Mouse (Mus musculus) heart, embryonic 12.5 days (tissue): ENCODE data around the gene Zrsr1. TPM values are rescaled to one million over a fixed set of nuclear protein-coding genes. Genes with fewer than 3 reads are reported as not detected.
A peak's percentile ranks its signal among the peaks of the same experiment; 100 is the strongest.

Experiments
- ATAC-seq: fragments of 200-750 bp; cut with Nextera tagmentation; 2 replicates; pipeline ENCODE4 v1.8.0; 2017; ENCODE audit warnings: moderate TSS enrichment, moderate library complexity; ENCODE audit not compliant: insufficient number of reproducible peaks, low FRiP score
- H3K27ac ChIP-seq: fragments of 300-500 bp; sonication (generic); 2 replicates; pipeline ENCODE4 v1.5.1; 2016; ENCODE audit warnings: mild to moderate bottlenecking, moderate library complexity; ENCODE audit not compliant: poor library complexity, severe bottlenecking
- H3K27me3 ChIP-seq: fragments of 300-500 bp; sonication (generic); replicated peaks from 2 replicates; pipeline ENCODE4 v1.6.1; 2016; ENCODE audit warnings: mild to moderate bottlenecking, moderate library complexity
- H3K36me3 ChIP-seq: fragments of 300-500 bp; sonication (generic); 2 replicates; pipeline ENCODE4 v1.6.1; 2016; ENCODE audit warnings: mild to moderate bottlenecking, moderate library complexity
- H3K4me1 ChIP-seq: fragments of 300-500 bp; sonication (generic); replicated peaks from 2 replicates; pipeline ENCODE4 v1.6.1; 2016; ENCODE audit warnings: mild to moderate bottlenecking
- H3K4me2 ChIP-seq: fragments of 300-500 bp; sonication (generic); 2 replicates; pipeline ENCODE4 v1.6.1; 2016; ENCODE audit warnings: mild to moderate bottlenecking, moderate library complexity
- H3K4me3 ChIP-seq: fragments of 300-500 bp; sonication (generic); 2 replicates; pipeline ENCODE4 v1.5.1; 2016; ENCODE audit warnings: mild to moderate bottlenecking
- H3K9ac ChIP-seq: fragments of 300-500 bp; sonication (generic); 2 replicates; pipeline ENCODE4 v1.6.1; 2016; ENCODE audit warnings: mild to moderate bottlenecking, moderate library complexity
- H3K9me3 ChIP-seq: fragments of 300-500 bp; sonication (generic); replicated peaks from 2 replicates; pipeline ENCODE4 v1.6.1; 2016; ENCODE audit warnings: mild to moderate bottlenecking, moderate library complexity
- WGBS: fragments of 180-500 bp; shearing (Covaris S2); methylation state at CpG from one replicate; pipeline ENCODE4 v1.1.7; 2016; 5-methylcytosine and 5-hydroxymethylcytosine counted together
- polyA plus RNA-seq: library from polyadenylated mRNA; unstranded; fragments of >200 nt; fragmentation: Nextera tagmentation; extraction: Ambion mirVana; gene quantifications from 2 replicates; pipeline ENCODE4 v1.2.1, GENCODE M21; 2016

Gene Zrsr1
- 2.3 and 3.2 TPM in 2 replicates for polyA plus RNA-seq

DNA sequence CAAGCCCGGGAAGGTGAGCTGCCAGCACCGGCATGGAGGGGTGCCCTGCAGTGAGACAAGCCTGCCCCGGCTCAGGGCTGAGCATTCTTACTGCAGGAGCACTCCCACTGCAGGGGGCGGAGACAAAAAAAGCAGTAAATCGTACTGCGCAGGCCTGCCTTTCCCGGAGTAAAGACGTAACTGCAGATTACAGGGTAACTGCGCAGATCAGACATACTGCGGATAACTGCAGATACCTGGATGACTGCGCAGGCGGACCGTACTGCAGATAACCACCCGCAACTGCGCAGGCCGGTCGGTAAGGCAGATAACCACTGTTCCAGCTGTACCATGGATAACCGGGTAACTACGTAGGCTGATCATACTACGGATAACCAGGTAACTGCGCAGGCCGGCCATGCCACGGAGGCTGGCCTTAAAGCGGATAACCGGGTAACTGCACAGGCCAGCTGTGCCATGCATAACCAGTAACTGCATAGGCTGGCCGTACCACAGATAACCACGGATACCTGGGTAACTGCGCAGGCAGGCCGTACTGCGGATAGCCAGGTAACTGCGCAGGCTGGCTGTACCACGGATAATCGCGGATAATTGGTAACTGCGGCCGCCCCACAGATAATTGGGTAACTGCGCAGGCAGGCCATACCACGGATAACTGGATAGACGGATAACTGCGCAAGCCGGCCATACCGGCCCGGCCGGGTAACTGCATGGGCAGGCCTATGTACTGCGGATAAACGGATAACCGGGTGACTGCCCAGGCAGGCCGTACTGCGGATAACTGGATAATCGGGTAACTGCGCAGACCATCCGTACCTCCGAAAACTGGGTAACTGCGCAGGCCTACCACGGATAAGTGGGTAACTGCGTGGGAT is at the start of gene Zrsr1:
TSS of gene Zrsr1 (plus strand) at position 171 of the 875 bp plus-strand sequence.
- peaks cover 60% of the 10 kb centered on the region for H3K36me3 ChIP-seq
- H3K27me3 ChIP-seq: no peaks in the 10 kb centered on the region
- 51% methylated on average over 56 of the region's 56 CpGs for WGBS

GRCm38 (mm10) chr11:22922546-22922945 is 49.3 kb upstream of the Zrsr1 start:
- H3K27me3 ChIP-seq: no peaks in the 10 kb centered on the region
- no peak overlapping the region for H3K27ac ChIP-seq
- 71% methylated on average over 2 of the region's 2 CpGs for WGBS
- peaks cover 2% of the 10 kb centered on the region; the same call in 1 of the 2 replicates for H3K36me3 ChIP-seq
- H3K4me1 ChIP-seq: peaks cover 9% of the 10 kb centered on the region; the same call in 1 of the 2 replicates
- no peak for ATAC-seq
- H3K9ac ChIP-seq: no peak overlapping the region
- no peak overlapping the region for H3K4me3 ChIP-seq
- no peak overlapping the region for H3K4me2 ChIP-seq
- no peaks in the 10 kb centered on the region for H3K9me3 ChIP-seq

More for the DNA sequence above, at the start of gene Zrsr1:
- Histone ChIP-seq H3K9ac (peak within 1 kb of the TSS; percentile 79), H3K4me1 (peaks cover 16% of the 10 kb centered on the region), H3K4me3 (peak within 1 kb of the TSS; percentile 68), H3K9me3 (peaks cover 42% of the 10 kb centered on the region), H3K27ac (peak within 1 kb of the TSS; percentile 82), H3K4me2 (peak within 1 kb of the TSS; percentile 94)
- ATAC-seq: peak; percentile 82

GRCm38 (mm10) chr11:22923606-22924005 is 48.2 kb upstream of the Zrsr1 start:
- no peak overlapping the region for H3K4me2 ChIP-seq
- H3K27me3 ChIP-seq: no peaks in the 10 kb centered on the region
- H3K27ac ChIP-seq: no peak overlapping the region
- no peaks in the 10 kb centered on the region for H3K9me3 ChIP-seq
- no peaks in the 10 kb centered on the region for H3K36me3 ChIP-seq
- no peak overlapping the region for H3K4me3 ChIP-seq
- WGBS: 76% methylated on average over 2 of the region's 2 CpGs
- ATAC-seq: no peak
- peaks cover 5% of the 10 kb centered on the region; the same call in 1 of the 2 replicates for H3K4me1 ChIP-seq
- H3K9ac ChIP-seq: no peak overlapping the region

GRCm38 (mm10) chr11:22928586-22929169 is 43.1 kb upstream of the Zrsr1 start:
- Histone ChIP-seq H3K36me3 (peaks cover 4% of the 10 kb centered on the region; the same call in 1 of the 2 replicates), H3K9ac (no peak overlapping the region), H3K4me1 (peaks cover 14% of the 10 kb centered on the region), H3K9me3 (no peaks in the 10 kb centered on the region), H3K4me3 (no peak overlapping the region), H3K27ac (no peak overlapping the region), H3K27me3 (no peaks in the 10 kb centered on the region), H3K4me2 (no peak overlapping the region)
- ATAC-seq: no peak
- 65% methylated on average over 8 of the region's 8 CpGs for WGBS

DNA sequence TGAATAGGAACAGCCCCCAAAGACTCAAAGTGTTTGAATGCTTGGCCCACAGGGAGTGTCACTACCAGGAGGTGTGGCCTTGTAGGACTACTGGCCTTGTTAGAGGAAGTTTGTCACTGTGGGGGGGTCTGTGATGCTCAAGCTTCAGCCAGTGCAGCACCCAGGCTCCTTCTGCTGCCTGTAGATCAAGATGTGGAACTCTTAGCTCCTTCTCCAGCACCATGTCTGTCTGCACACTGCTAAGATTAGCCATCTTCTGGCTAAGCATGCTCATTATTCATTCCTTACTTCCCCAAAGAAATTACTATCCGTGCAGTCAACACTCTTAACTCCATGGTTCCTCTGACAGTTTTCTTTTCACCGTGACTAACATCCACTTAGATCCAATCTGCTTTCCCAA is 41.7 kb upstream of the Zrsr1 start:
- peaks cover 15% of the 10 kb centered on the region for H3K4me1 ChIP-seq
- 72% methylated on average over 2 of the region's 2 CpGs for WGBS

GRCm38 (mm10) chr11:22931320-22931905 is 40.4 kb upstream of the Zrsr1 start:
- no peak for ATAC-seq
- Histone ChIP-seq H3K27me3 (no peaks in the 10 kb centered on the region), H3K4me3 (no peak overlapping the region), H3K27ac (no peak overlapping the region), H3K4me2 (no peak overlapping the region), H3K9me3 (no peaks in the 10 kb centered on the region), H3K4me1 (peaks cover 22% of the 10 kb centered on the region), H3K36me3 (peaks cover 4% of the 10 kb centered on the region; the same call in 1 of the 2 replicates), H3K9ac (no peak overlapping the region)
- WGBS: 75% methylated on average over 2 of the region's 2 CpGs

More for the DNA sequence above, 41.7 kb upstream of the Zrsr1 start:
- Histone ChIP-seq H3K27me3 (no peaks in the 10 kb centered on the region), H3K4me3 (no peak overlapping the region), H3K9ac (no peak overlapping the region), H3K4me2 (no peak overlapping the region), H3K9me3 (no peaks in the 10 kb centered on the region), H3K36me3 (peaks cover 4% of the 10 kb centered on the region; the same call in 1 of the 2 replicates), H3K27ac (no peak overlapping the region)
- no peak for ATAC-seq

DNA sequence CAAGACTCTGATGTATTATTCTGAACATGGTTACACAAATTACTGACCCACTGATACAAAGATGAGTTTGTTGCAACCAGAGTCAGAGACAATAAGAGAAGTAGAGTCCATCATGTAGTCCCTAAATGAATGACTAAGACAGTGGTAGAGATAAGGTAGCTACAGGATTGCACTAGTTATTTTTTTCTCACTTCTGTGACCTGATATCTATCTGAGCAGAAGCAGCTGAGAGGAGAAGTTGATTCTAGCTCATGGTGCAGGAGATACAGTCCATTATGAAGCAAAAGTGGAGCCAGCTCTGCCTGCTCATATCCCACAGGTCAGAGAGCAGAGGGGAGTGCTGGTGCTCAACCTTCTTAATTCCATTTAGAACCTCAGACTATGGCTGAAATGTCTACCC is 39.6 kb upstream of the Zrsr1 start:
- Histone ChIP-seq H3K9ac (no peak overlapping the region), H3K27ac (no peak overlapping the region), H3K4me2 (no peak overlapping the region), H3K9me3 (no peaks in the 10 kb centered on the region), H3K36me3 (peaks cover 4% of the 10 kb centered on the region; the same call in 1 of the 2 replicates), H3K4me3 (no peak overlapping the region), H3K27me3 (no peaks in the 10 kb centered on the region), H3K4me1 (peaks cover 22% of the 10 kb centered on the region)
- ATAC-seq: no peak

- Histone ChIP-seq H3K4me1 (peaks cover 8% of the 10 kb centered on the region), H3K9ac (no peak overlapping the region), H3K4me2 (no peak overlapping the region), H3K27ac (no peak overlapping the region), H3K9me3 (no peaks in the 10 kb centered on the region), H3K36me3 (no peaks in the 10 kb centered on the region), H3K4me3 (no peak overlapping the region), H3K27me3 (no peaks in the 10 kb centered on the region)
- 61% methylated on average over 5 of the region's 5 CpGs for WGBS
- ATAC-seq: no peak
Measured at GRCm38 (mm10) chr11:22936446-22937125, 35.2 kb upstream of the Zrsr1 start.

DNA sequence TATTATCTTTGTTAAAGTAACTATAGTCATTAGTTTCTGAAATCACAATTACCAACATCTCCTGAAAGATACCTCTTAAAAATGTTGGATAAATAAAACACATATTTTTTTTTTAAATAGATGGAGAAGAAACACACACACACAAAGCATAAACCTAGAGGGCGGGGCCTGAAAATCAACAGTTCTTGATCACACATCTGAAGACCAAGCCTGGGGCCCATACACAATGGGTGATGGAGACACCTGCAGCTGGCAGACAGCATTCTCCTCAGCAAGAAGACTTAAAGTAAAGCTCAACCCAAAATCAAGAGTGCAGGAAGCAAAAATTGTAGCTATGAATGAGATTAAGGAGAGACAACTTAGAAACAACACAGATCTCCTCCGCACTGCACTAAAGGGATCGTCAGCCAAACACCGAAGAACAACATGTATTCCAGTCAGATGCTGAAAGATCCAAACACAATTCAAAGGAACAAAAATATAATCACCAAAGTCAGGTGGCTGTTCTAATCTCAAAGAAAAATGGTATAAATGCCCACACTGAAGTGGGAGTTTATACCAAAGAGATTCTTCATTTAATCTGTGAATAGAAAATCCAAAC is 34.0 kb upstream of the Zrsr1 start:
- 97% methylated on average over 4 of the region's 4 CpGs for WGBS
- Histone ChIP-seq H3K4me2 (no peak overlapping the region), H3K27me3 (no peaks in the 10 kb centered on the region)

GRCm38 (mm10) chr11:22938983-22939382 is 32.8 kb upstream of the Zrsr1 start:
- 65% methylated on average over 2 of the region's 2 CpGs for WGBS
- no peaks in the 10 kb centered on the region for H3K9me3 ChIP-seq
- H3K4me2 ChIP-seq: no peak overlapping the region
- peaks cover 8% of the 10 kb centered on the region for H3K4me1 ChIP-seq
- H3K4me3 ChIP-seq: no peak overlapping the region
- H3K27ac ChIP-seq: no peak overlapping the region
- ATAC-seq: no peak
- no peaks in the 10 kb centered on the region for H3K27me3 ChIP-seq
- H3K36me3 ChIP-seq: no peaks in the 10 kb centered on the region
- H3K9ac ChIP-seq: no peak overlapping the region

More for the DNA sequence above, 34.0 kb upstream of the Zrsr1 start:
- no peak overlapping the region for H3K4me3 ChIP-seq
- no peaks in the 10 kb centered on the region for H3K9me3 ChIP-seq
- H3K36me3 ChIP-seq: no peaks in the 10 kb centered on the region
- H3K4me1 ChIP-seq: peaks cover 8% of the 10 kb centered on the region
- ATAC-seq: no peak
- no peak overlapping the region for H3K27ac ChIP-seq
- no peak overlapping the region for H3K9ac ChIP-seq
